Mouse (Mus musculus): ENCODE measurements around the gene Il9.

Gene Il9

DNA sequence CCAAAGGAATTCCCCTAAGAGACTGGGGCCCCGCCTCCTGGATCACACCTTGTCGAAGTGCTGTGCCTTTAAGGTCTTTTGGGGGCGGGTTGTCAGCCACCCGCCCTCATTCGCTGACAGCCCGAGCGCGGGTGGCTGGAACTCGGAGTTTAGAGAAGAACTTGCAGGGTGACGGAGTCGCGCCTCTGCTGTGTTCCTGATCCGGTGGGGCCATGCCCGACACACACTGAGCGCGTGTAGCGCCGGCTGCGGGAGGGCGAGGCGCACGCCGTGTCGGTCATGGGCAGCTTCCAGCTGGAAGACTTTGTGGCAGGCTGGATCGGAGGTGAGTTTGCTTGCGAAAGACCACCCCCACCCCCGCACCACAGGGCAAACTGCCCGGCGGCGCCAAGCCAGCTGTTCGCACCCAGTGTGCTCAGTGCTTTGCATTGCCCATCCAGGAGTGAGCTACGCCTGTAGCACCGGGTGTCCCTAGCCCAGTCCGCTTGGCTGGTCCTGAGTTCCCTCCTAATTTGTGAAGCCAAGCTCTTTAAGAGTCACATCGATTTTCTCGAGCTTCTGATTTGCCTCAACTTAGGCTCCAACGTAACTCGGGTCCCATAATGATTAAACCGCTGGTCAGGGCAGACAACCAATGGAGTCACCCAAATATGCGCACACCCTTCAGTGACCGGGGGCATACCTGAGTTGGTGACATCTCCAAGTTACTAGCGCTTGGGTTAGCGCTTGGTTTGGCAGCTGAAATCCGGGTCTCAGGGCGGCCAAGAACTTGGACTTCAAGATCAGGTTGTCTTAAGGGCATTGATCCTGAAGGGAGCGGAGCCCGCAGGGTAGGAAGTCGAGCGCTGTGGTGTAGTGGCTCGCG lies 43.6 kb downstream of the Il9 start, which contains the start of gene Slc25a48:
Gene Slc25a48 (plus strand): TSS at position 145 of the 865 bp plus-strand sequence.
- ChIA-PET CTCF (interaction anchor here in 3 of 4 experiments (0.6 to 2.4 kb wide), 11 partner anchors 9 to 831 kb away, joined by 3 to 11 read pairs (median 4); no protein-coding TSS in a partner anchor), POLR2A (interaction anchor here in 2 of 4 experiments (0.6 to 3.4 kb wide), 9 partner anchors 9 to 349 kb away, joined by 3 to 19 read pairs (median 3); no protein-coding TSS in a partner anchor)

DNA sequence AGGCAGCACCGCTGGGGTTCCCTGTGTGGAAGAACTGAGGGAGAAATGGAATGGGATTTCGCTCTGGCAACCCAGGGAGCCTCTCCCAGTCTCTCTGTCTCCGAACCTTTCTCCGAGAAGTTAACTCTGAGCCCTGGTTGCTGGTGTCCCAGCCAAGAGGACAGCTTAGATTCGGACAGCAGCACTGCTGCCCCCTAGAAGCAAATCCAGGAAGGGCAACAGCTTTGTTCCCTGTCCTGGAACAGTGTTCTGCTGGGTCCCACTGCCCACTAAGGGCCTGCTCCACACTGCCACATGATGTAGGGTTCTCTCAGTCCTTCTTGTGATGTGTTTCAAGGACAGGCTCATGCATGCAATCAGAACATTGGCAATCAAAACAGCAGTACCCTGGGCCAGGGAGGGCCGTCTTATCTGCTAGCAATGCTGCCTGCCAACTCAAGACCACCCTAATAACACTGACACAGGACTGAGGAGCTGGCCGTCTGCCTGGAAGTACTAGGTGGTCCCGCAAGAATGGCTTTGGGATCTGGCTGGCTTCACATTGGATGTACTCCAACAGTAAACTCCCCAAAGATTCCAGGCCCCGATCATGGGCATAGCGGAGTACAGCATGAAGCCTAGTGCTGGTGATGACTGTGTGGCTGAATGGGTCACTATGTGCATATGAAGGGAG lies 46.3 kb downstream of the Il9 start:
- ChIA-PET POLR2A (no interaction called here), CTCF (interaction anchor here (0.5 to 3.0 kb wide), 31 partner anchors 10 to 787 kb away, joined by 3 to 24 read pairs (median 4); partner anchors contain the start of gene Gm3045 (in 1 of the 4))

DNA sequence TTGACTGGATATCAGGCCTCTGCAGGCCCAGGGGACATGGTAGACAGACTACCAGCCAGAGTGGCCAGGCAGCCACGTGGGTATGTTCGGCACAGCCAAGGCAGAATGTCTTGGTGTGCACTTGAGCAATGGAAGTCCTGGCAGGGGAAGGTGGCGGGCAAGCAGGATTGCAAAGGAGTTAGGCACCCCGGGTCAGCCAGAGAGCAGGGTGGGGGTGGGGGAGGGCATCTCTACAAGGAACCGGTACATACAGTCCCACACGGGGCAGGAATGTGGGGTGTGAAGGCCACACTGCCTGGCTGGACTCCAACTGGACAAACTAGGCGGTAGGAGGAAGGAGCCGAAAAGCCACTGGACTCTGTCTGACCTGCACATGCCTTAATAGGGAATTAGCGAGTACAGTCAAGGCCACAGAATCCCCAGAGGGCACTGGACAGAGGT lies 47.7 kb downstream of the Il9 start:
- POLR2A ChIA-PET: interaction anchor here in 3 of 4 experiments (1.5 to 3.9 kb wide), 5 partner anchors 14 to 155 kb away, joined by 5 to 39 read pairs (median 8); no protein-coding TSS in a partner anchor
- CTCF ChIA-PET: interaction anchor here (0.6 to 9.0 kb wide), 19 partner anchors 9 to 835 kb away, joined by 3 to 174 read pairs (median 5); no protein-coding TSS in a partner anchor

DNA sequence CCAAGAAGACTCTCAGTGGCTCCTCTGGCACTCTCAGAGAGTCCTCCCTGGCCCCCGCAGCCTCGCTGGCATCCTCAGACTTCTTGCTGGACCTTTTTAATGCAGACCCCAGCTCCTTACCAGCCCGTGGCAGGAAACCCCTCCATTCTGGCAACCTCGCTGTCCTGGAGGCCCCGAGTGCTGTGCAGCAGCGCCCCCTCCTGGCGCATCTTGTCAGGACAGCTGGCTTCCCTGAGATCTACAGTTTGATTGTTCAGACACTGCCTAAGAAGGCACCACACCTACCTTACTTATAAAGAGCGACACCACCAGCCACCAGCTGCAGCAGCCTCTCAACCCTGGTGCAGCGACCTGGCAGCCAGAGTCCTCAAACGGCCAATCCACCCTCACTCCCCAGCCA lies 48.6 kb downstream of the Il9 start:
- ChIA-PET POLR2A (interaction anchor here in 3 of 4 experiments (0.5 to 3.9 kb wide), 18 partner anchors 12 to 988 kb away, joined by 3 to 39 read pairs (median 4); partner anchors contain the start of gene Grk6 (in 1 of the 3)), CTCF (interaction anchor here (0.6 to 9.0 kb wide), 76 partner anchors 9 to 836 kb away, joined by 3 to 174 read pairs (median 4); partner anchors contain the start of genes Cxcl14 (in 3 of the 4) and Fbxl21 (in 1 of the 4))

DNA sequence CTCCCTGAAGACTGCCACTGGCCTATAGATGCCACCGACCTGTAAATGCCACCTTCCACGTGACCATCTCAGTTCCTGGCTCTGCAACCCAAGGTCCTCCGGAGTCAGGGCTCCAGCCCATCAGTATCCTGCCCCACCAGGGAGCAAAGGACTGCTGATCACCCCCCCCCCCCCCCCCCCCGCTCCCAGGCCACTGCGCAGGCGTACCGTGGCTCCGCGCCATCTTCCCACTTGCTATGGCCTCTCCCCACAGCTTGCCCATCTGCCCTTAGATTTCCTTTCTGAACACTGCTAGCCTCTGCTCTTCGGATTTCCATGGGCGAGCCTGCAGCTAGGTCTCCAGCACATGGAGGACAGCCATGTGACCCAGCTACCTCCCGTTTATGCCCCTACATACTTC lies 49.5 kb downstream of the Il9 start:
- ChIA-PET CTCF (interaction anchor here (0.6 to 9.0 kb wide), 30 partner anchors 10 to 454 kb away, joined by 3 to 174 read pairs (median 6); partner anchors contain the start of gene Cxcl14 (in 2 of the 4)), POLR2A (interaction anchor here in 3 of 4 experiments (0.6 to 3.9 kb wide), 12 partner anchors 10 to 238 kb away, joined by 3 to 39 read pairs (median 4); no protein-coding TSS in a partner anchor)
